Mouse (Mus musculus): Measurements from ENCODE around the gene Olfr1058.

DNA sequence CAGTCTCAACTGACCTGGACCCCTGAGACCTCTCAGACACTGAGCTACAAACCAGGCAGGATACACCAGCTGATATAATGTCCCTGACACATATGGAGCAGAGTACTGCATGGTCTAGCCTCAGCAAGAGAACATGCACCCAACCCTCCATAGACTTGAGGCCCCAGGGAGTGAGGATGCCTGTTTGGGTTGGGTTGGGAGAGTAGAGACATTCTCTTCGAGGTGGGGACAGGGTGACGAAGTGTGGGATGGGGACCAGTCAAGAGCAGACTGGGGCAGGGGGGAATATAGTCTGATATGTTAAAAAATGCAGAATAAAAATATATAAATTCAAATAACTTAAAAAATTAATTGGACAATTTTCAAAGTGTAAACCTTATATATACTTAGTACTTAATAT is 6.8 kb upstream of the Olfr1058 start:
- TF ChIP-seq CTCF (IDR thresholded peaks at IDR 0.05; ENCODE audit: control insufficient read depth, insufficient read depth, insufficient replicate concordance, low read depth, low read length) (no peak), POLR2A (IDR thresholded peaks at IDR 0.05; ENCODE audit: control insufficient read depth, low read depth, low read length) (no peak)

All from testis, adult 2 months (tissue).